Mouse (Mus musculus): Measurements from ENCODE around the gene Rapgef1.

GRCm38 (mm10) chr2:29696207-29696800, 76.8 kb downstream of the Rapgef1 start:
- TF ChIP-seq POLR2A (IDR thresholded peaks at IDR 0.05; ENCODE audit: extremely low read depth, insufficient read depth, low read length) (no peak), CTCF (IDR thresholded peaks at IDR 0.05; ENCODE audit: low read depth, low read length) (no peak)
